Mouse (Mus musculus) layer of hippocampus, adult 8-10 months (tissue): ENCODE measurements at regions not wholly inside any gene's neighbourhood (a gene's known extent, or its start where the extent isn't known, plus 50 kb on each side); places are given as distances from the start of the nearest gene placed in this dataset.

Experiments used
- DNase-seq, 2 experiments: peaks; one replicate each; pipeline ENCODE4 v3.0.0; 2022; ENCODE audit warnings: low spot score in 2 of 2

GRCm38 (mm10) chr1:121620262-121620661 is 52.5 kb upstream of the Ddx18 start:
- DNase-seq, result no peak

- no peak for DNase-seq
Observed at GRCm38 (mm10) chr1:121618550-121618949, 50.8 kb upstream of the Ddx18 start.
